Mouse (Mus musculus): ENCODE data around the gene Spock1.

DNA sequence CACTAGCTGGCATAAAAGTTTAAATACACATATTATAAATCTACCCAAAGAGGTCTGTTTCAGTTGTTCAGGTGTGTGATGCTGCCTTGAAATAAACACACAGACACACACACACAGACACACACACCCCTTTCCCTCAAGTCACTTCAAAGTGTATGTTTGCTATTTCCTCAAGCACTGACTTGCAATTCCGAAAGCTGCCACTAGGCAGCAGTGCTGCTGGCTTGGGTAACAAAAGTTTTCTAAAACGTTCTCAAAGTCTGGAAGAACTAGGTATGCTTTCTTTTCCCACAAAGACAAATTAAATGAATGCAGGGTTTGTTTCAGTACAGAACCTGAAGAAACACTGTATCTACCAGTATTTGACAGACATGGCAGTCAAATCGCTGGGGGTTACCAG lies 141.4 kb downstream of the Spock1 start:
- TF ChIP-seq GATA1 (IDR thresholded peaks at IDR 0.05; ENCODE audit: low read length) (no peak), TAL1 (IDR thresholded peaks at IDR 0.05; ENCODE audit: low read length) (no peak)

Measured in erythroblast, embryonic 14.5 days (primary cell).